Mouse (Mus musculus): ENCODE measurements around the gene Ifi47.

Gene Ifi47

DNA sequence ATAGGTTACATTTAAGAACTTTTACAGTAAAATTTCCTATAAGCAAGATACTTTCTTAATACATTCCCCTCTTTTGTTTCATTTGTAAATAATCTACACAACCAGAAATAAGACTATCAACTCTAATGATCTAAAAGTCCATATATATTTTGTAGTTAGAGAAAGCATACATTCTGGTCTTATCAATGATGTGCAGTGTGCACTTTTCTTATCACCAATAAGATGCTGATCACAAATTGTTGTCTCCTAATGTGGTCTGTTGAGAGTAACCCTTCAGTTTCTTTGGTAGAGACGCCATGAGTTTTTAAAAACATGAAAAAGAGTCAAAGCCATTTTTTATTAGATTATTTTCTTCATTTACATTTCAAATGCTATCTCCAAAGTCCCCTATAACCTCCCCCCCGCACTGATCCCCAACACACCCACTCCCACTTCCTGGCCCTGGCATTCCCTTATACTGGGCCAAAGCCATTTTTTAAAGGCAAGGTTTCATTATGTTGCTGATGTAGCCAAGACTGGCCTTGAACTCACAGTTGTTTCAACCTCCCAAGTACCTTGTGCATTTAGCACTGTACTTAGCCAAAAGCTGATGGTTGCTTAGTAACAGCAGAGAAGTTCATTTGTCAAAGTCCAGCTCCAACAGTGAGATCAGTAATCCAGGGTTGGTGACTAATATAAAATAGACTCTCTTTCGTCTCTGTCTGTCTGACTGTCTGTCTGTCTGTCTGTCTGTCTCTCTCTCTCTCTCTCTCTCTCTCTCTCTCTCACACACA is 13.5 kb downstream of the Ifi47 start:
- no peak for DNase-seq

DNA sequence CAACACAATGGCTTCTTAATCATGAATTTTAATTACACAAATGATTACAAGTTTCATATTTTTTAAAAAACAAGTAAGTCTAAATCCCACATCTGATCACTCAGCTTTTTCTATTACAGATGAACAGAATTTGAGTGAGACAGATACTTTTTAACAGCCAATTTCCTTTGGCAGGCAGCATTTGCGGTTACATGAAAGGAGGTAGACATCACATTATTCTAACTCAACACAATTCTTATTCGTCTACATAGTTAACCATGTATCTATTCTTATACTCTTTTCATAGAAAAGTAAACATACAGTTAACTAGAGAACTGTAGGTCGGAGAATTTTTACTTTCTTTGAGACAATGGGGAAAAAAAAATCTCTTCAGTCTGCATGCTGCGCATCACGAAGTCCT is 14.2 kb downstream of the Ifi47 start:
- DNase-seq, result no peak

DNA sequence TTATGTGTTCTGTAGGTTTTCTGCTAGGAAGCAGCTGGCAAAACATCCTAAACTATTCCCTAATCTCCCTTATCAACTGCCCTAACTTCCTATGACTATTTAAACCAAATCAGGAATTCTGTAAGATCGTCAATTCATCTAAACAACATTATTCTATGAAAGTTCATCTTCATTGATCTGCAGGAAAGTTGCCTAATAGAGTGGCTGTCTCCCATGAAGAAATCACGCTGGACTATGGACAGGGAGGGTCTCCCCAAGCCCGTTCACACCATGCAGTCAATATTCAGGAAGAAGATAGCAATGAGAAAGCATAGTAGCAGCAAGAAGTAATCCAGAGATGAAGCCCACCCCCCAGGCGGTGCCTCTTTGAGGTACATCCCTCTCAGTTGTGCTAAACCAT is 14.8 kb downstream of the Ifi47 start:
- no peak for DNase-seq

DNA sequence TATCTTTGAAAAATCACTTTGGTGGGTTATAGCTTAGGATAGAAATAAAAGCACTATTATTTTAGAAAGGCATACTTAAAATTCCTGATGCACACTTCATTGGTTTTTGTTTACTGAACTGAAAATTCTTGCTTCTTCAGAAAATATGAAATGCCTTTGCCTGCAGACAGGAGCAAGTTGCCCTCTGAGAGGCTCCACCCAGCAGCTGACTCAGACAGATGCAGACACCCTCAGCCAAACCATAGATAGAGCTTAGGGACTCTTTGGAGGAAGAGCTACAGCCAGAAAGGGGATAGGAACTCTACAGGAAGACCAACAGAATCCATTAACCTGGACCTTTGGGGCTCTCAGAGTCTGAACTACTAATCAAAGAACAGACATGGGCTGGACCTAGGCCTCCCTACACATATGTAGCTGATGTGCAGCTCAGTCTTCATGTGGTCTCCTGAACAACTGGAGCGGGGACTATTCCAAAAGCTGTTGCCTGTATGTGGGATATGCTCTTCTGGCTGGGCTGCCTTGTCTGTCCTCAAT is 15.7 kb downstream of the Ifi47 start:
- DNase-seq, result no peak

DNA sequence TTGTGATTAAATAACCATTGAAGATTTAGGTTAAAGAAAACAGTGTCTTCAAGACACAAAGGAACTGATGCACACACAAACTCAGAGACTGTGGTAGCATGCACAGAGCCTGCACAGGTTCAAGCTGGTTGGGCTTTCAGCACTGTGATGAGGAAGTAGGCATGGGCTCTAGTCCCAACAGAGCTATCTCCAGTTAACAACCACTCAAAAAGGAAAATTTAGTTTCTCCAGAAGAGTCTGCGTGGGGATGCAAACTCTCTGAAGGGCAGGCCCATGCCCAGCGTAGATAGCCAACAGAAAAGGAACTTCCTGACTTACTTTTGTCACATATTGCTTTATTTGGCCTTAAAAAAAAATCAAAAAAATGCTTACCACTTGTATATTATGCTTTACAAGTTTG is 16.4 kb downstream of the Ifi47 start:
- DNase-seq, result no peak

DNA sequence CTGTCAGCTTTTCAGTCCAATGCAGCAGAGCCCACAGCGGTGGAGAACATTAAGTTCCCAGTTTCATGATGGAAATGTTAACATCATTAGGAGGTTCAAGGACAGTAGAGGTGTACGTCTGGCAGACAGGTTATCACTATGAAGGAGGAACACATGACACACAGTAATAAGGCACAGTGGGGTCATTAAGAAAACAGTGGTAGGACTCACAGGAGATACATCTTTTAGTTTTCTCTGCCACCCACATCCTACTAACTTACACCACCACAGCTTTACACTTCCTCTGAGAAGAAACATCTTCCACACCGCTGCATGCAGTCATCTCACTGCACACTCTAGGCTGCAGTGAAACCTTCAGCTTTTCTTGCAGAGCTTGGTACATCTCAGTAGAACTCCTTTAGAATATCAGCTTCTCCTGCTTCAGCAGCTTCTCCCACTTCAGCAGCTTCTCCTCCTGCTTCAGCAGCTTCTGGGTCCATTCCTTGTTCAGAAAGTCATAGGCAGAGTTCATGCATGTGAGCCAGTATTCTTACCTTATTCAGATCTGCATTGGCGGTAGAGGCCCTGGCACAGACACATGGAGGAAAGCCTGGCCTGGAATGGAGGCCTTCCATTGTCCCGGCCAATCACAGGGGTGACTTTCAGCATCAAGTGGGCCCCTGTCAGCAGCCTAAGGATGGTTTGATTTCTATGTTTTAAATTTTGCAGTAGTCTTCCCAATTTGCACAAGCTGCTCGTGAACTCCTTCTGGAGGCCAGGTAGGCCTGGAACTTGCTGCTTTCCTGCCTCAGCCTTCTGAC is 17.7 kb downstream of the Ifi47 start:
- no peak for DNase-seq

DNA sequence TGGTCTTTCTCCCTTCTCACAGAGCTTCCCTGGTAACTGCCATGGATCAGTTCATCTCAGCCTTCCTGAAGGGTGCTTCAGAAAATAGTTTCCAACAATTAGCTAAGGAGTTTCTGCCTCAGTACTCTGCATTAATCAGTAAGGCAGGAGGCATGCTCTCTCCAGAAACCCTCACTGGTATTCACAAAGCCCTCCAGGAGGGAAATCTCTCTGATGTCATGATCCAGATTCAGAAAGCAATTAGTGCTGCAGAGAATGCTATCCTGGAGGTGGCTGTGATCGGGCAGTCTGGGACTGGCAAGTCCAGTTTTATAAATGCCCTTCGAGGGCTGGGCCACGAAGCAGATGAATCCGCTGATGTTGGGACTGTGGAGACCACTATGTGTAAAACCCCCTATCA is 19.0 kb downstream of the Ifi47 start:
- no peak for DNase-seq

DNA sequence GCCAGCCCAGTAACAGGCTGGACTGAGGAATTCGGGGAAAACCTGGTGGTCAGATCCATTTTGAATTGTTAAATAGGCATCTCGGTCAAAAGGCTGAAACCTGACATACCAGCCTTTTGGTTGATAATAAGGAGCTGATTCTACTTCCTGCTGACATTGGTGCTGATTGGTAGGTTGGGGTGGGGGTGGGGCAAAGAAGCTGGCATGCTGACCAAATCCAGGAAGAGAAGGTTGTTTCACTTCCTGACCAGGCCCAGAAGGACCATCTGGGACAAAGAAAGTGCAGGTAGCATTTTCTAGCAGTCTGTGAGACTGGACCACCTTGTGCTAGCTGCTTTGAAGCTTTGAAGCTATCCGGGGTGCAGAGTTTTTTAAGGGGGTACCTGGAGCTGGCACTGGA is 24.0 kb downstream of the Ifi47 start:
- no peak for DNase-seq

DNA sequence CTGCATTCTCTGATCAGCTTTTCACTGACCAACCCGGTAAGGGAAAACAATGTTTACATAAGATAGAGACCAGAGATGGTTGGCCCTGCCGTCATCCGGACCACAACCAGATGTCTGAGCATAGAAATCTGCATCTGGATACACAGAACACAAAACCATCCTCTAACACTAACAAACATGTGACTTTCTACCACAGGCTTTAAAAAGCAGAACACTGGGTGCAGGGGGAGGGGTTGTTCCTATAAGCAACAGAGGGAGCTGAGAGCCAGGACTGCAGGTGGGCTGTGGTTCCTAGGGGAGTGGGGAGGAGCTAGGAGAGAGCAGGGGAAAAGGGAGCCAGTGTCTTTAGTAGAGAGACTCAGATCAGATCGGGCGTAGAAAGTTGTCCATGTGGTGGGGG is 25.1 kb downstream of the Ifi47 start:
- no peak for DNase-seq

DNA sequence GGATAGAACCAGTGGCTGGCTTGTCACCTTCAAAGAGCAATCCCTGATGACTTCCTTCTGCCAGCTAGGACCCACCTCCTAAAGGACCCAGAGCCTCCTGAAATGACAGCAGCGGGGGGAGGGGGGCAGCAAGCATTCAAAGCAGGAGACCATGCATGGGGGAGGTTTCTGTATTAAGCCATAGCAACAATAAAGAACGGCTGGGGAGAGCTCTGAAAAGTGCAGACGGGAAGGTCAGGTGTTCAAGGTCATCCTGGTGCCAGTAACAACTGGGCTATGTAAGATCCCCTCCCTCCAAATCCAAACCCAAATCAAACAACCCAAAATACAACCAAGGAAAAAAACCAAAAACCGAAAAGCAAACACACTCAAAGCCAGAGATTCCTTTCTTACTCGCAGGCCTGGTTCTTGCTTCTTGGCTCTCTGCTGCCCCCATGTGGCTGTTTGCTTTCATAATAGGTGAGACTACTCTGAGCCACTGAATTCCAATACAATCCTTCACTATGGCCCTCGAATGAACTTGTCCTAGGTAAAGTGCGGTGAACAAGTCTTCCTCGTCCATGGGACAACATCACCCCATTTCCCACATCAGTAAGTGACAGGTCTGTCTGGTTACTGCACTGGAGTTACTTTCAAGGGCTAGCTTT is 26.8 kb downstream of the Ifi47 start:
- peak; percentile 78 for DNase-seq

DNA sequence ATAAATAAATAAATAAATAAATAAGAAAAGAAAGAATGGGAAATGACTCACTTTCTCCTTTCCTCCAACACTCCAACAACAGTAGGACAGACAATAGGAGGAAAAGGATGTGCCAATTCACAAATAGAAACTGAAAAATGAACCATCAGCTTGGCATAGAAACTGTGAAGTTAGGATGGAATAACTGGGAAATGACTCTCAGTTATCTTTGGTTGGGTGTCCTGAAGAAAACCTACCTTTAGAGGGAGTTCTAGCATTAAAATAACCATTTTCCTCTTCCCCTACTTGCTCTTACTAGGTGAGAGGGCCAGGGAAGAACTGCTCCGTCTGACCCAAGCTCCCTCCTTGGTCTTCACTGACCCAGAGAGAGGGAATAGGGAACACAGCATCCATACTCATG is 29.4 kb downstream of the Ifi47 start:
- DNase-seq, result no peak

DNA sequence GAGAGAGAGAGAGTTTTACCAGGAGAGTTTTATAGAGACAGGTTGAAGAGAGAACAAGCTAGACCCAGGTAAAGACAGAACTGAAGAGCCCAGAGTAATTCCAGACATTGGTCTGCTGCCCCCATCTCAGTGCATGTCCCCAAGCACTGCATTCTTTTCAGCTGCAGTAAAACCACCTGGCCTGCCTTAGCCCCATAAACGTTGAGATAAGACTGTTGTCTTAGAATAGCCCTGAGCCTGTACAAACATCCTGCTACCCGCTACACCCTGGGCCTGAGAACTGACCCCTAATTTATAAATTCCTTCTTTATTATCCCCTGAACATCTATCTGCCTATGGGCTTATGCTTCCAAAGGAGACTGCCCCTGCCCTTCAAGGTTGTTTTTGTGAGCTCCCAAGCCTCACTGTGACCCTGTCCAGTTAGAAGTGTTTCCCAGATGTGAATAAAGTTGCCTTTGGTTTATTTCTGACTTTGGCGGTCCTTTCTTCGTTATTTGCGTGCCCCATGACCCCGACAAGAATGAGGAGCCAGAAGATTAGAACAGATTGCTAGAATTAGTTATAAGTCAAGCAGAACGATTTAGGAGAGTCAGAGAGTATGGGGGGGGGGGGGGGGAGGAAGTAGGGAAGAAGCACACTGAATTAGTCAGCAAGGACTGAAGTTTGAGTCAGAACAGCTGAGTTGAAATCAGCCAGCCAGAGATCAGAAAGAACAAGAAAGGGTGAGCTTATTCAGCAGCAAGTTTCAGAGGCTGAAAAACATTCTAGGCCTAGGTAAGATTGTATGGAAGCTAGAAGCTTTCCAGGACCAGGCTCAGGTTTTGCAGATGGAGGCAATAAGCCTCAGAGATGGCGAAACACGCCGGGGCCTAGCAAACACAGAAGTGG is 31.5 kb downstream of the Ifi47 start:
- DNase-seq, result no peak

DNA sequence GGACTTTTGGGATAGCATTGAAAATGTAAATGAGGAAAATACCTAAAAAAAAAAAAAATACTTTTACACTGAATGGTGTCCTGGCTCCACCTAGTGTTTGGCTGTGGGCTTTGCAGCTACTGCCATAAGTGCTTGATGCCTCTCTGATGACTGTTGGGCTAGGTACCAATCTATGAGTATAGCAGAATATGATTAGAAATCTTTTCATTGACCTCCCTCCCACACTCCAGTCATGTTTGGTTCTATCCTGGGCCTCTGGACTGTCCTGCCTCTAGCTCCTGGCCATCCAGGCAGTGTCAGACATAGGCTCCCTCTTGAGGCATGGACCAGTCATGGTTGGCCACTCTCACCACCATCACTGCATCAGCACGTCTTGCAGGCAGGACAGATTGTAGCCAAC is 32.4 kb downstream of the Ifi47 start:
- no peak for DNase-seq

DNA sequence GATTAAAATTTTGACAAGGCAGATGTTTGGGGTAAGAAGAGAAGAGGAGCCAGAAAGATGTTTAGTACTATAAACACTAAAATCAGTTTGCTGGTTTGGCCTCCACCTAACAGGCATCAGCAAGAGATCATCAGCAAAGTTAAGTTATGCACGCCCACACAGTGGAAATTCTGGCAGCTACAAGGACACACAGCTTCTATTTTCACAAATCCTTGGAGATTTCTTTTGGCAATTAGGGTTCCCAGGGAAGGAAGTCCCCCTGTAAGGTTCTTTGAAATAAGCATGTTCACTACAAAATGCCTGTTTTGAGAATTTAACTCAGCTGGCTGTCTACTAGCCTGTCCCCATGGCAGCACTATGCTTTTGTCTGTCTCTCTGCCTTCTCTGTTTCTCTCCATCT is 34.6 kb downstream of the Ifi47 start:
- DNase-seq, result no peak

DNA sequence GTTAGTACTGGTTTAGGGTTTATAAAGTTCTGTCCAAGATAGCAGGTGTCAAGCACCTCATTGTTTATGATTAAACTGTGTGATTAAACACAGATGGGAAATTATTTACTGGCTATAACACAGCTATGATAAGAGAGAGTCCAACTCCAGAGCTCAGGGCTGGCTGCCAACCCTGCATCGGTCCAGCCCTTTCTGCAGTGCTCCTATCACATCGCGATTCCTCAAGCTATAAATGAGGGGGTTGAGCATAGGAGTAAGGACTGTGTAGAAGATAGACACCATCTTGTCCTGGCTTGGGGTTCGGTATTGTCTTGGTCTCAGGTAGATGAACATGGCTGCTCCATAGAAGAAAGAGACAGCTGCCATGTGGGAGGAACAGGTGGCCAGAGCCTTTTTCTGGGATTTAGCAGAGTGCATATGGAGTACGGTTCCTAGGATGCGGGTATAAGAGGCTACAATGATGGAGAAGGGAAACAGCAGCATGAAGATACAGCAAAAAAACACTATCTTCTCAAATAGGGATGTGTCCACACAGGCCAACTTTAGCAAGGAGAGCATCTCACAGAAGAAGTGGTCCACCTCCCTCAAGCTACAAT is 36.3 kb downstream of the Ifi47 start:
- DNase-seq, result peak; percentile 51

DNA sequence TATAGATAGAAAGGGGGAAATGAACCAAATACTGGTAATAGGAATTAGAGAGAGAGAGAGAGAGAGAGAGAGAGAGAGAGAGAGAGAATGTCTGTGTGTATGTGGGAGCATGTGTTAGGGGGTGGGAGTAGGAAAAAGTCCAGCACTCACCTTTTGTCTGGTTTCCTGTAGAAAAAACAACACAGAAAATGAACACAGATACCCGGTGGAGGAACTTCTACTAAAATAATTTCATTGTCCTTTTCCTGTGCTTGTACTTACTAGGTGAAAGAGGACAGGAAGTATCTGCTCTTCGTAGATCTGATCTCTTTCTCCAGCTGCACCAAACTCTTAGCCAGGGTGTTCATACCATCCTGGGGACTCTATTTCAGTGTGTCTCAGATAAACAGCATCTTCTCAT is 37.8 kb downstream of the Ifi47 start:
- DNase-seq, result no peak

DNA sequence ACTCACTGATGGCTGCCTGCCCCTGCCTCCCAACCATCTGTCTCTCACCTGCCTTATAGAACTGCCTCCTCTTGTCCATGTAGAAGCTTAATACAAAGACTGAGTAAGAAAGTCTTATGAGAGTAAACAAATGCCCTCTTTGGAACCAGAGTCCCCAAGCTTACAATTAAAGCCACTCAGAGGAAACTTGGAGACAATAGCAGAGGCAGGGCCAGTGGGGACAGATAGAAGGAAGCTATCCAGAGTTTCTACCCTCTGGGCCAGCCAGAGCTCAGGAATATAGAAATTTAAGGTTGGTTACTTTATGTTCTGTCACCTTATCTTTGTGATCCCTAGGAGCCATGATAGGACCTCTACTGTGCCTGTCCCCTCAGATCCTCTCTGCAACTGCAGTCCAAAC is 38.4 kb downstream of the Ifi47 start, which contains the start of gene Olfr1396:
Gene Olfr1396, minus strand, starts transcription at position 101 of the 400 bp plus-strand sequence.
- no peak for DNase-seq

DNA sequence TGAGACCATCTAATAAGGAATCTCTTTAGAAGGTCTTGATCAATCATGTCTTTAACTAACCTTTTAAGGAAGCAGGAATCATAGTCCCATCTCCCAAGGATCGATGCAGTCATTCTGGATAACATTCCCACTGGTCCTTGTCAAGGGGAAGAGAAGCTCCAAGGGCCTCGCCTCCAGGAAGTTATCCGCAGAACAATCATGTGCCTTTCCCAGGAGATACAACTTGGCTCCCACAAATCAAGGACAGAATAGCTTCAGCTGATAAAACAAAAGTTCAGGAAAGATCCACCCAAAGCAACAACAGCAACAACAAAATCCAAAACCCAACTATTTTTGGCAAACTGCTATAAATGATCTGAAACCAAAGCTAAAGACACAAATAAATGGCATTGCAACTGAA is 43.2 kb downstream of the Ifi47 start:
- DNase-seq, result no peak

DNA sequence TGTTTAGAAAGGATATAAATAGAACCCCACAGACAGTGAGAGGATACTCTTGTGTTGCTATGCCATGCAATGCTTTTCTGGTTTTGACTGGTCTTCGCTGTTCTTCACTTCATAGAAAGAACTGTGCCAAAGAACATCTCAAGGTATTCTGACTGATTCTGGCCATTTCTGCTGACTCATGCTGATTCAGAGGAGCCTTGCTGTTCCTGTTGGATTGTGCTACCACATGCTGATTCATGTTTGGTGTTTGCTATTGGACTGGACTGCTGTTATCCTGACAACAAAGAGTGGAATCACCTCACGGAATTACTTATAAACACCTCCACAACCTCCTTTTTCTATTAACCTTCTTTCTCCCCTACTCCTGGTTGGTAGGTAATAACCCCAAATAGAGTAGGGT is 47.8 kb downstream of the Ifi47 start:
- no peak for DNase-seq

DNA sequence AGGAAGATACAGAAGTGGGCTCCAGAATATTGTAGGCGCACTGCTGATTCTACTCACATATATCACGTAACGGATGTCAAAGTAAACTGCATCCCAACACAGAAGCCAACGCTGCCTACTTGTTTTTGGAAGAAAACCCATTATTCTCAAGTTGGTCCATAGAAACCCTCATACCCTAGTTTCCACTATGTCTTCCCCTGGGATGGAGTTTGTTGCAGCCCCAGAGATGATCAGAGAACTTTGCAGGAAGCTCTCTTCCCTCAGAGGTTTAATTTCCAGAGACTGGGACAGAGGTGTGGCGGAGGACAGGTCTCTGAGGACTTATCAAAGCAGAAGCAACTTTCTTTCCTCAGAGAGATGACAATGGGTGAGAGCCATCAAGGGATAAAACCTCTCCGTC is 65.6 kb downstream of the Ifi47 start, which contains the start of gene Olfr1395:
Gene Olfr1395, plus strand, starts transcription at position 301 of the 400 bp plus-strand sequence.
- no peak for DNase-seq

All from layer of hippocampus, adult 9-11 months (tissue).